Mouse (Mus musculus) cerebellum, adult 2 months (tissue): ENCODE measurements around the gene Parvb.

Experiments used
- CTCF ChIP-seq: fragments of 200-500 bp; IDR thresholded peaks from 2 replicates; pipeline ENCODE4 v1.5.1; 2011; ENCODE audit warnings: low read depth, mild to moderate bottlenecking, control low read depth, low read length, moderate library complexity, borderline replicate concordance; ENCODE audit not compliant: insufficient read depth
- POLR2A ChIP-seq: fragments of 200-500 bp; IDR thresholded peaks from 2 replicates; pipeline ENCODE4 v1.6.1; 2011; ENCODE audit warnings: low read length, control low read depth, borderline replicate concordance; ENCODE audit not compliant: insufficient read depth

GRCm38 (mm10) chr15:84336281-84336817, 104.5 kb downstream of the Parvb start:
- TF ChIP-seq CTCF = no peak
- no peak for TF ChIP-seq POLR2A
